27 mouse cellular contexts compared by ENCODE assay signal in the genomic region with DNA sequence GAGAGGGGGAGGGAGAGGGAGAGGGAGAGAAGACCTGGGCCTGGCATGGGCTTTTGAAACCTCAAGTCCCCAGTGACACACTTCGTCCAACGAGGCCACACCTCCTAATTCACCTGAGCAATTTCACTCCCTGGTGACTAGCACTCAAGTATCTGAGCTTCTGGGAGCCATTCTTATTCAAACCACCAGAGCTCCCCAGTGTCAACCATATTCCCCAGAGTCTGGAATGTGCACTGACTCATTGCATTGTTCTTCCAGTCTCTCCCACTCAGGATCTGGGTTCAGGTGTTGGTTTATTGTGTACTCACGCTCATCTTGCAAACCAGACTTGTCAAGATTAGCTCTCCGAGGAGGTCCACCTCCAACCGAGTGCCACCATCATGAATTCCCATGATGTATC.
"Had no signal": no experiment of that assay in that cellular context is flagged by ENCODE, and none has a peak within 500 bp of the region (broad histone marks: within the 10 kb centered on the region; RNA-seq: fewer than 3 reads in every experiment).

No protein-coding gene starts in this region.

- H3K27me3 ChIP-seq: embryonic facial prominence, embryonic 12.5 days; embryonic facial prominence, embryonic 13.5 days; embryonic facial prominence, embryonic 15.5 days; forebrain, embryonic 12.5 days; forebrain, embryonic 13.5 days; forebrain, embryonic 15.5 days had no signal

- DNase-seq: cerebellum, adult 9-10 months; cerebellum, adult 9-11 months; cerebellum, postnatal 10 days; cerebellum, postnatal 14 days; cerebellum, postnatal 25 days; cerebellum, postnatal 36 days; embryo, embryonic 11 days; forebrain, postnatal 0 days; gastrocnemius, adult 2 months; gastrocnemius, postnatal 10 days; gastrocnemius, postnatal 14 days; gastrocnemius, postnatal 25 days; gastrocnemius, postnatal 36 days; heart, adult 11 months; heart, adult 18-20 months; heart, adult 2 months had no signal

- ATAC-seq: forebrain, embryonic 13.5 days; forebrain, embryonic 14.5 days; forebrain, embryonic 15.5 days; forebrain, embryonic 16.5 days; forebrain, postnatal 0 days had no signal

- H3K4me1 ChIP-seq: embryonic facial prominence, embryonic 10.5 days; embryonic facial prominence, embryonic 12.5 days; embryonic facial prominence, embryonic 13.5 days; embryonic facial prominence, embryonic 15.5 days; forebrain, embryonic 10.5 days; forebrain, embryonic 12.5 days; forebrain, embryonic 13.5 days; forebrain, embryonic 15.5 days had no signal

- H3K4me3 ChIP-seq: embryonic facial prominence, embryonic 10.5 days; embryonic facial prominence, embryonic 12.5 days; embryonic facial prominence, embryonic 13.5 days; embryonic facial prominence, embryonic 15.5 days; erythroblast, embryonic 14.5 days; forebrain, embryonic 10.5 days; forebrain, embryonic 12.5 days; forebrain, embryonic 13.5 days; forebrain, embryonic 15.5 days; gastrocnemius, adult 2 months; heart, adult 2 months had no signal

- H3K36me3 ChIP-seq: embryonic facial prominence, embryonic 10.5 days; embryonic facial prominence, embryonic 12.5 days; embryonic facial prominence, embryonic 13.5 days; embryonic facial prominence, embryonic 15.5 days; forebrain, embryonic 10.5 days; forebrain, embryonic 12.5 days; forebrain, embryonic 15.5 days had no signal

- H3K9me3 ChIP-seq: embryonic facial prominence, embryonic 13.5 days; embryonic facial prominence, embryonic 15.5 days had no signal

- H3K27ac ChIP-seq: embryonic facial prominence, embryonic 10.5 days; embryonic facial prominence, embryonic 12.5 days; embryonic facial prominence, embryonic 13.5 days; embryonic facial prominence, embryonic 15.5 days; forebrain, embryonic 10.5 days; forebrain, embryonic 12.5 days; forebrain, embryonic 13.5 days; forebrain, embryonic 15.5 days; gastrocnemius, adult 2 months; heart, adult 2 months had no signal

- H3K4me2 ChIP-seq: embryonic facial prominence, embryonic 12.5 days; embryonic facial prominence, embryonic 13.5 days; embryonic facial prominence, embryonic 15.5 days; forebrain, embryonic 12.5 days; forebrain, embryonic 13.5 days; forebrain, embryonic 15.5 days had no signal

- H3K9ac ChIP-seq: embryonic facial prominence, embryonic 12.5 days; embryonic facial prominence, embryonic 13.5 days; embryonic facial prominence, embryonic 15.5 days; forebrain, embryonic 12.5 days; forebrain, embryonic 13.5 days; forebrain, embryonic 15.5 days; forebrain, postnatal 0 days had no signal
